Mouse (Mus musculus) hindbrain, embryonic 11.5 days (tissue): Measurements from ENCODE around the gene Gm21954. TPM values are rescaled to one million over a fixed set of nuclear protein-coding genes. Genes with fewer than 3 reads are reported as not detected.

Experiments used
- ATAC-seq: fragments of 200-750 bp; cut with Nextera tagmentation; 2 replicates; pipeline ENCODE4 v1.8.0; 2017; ENCODE audit warnings: mild to moderate bottlenecking, moderate TSS enrichment, moderate library complexity; ENCODE audit not compliant: low FRiP score
- DNase-seq: peaks from one replicate; pipeline ENCODE4 v3.0.0-alpha.2; 2015; ENCODE audit warnings: low spot score
- H3K27ac ChIP-seq: fragments of 300-500 bp; sonication (generic); 2 replicates; pipeline ENCODE4 v1.5.1; 2014; ENCODE audit warnings: mild to moderate bottlenecking, low read depth, low read length
- H3K27me3 ChIP-seq: fragments of 300-500 bp; sonication (generic); 2 replicates; pipeline ENCODE4 v1.6.1; 2014; ENCODE audit warnings: mild to moderate bottlenecking, low read length, moderate library complexity, mixed read lengths; ENCODE audit not compliant: control insufficient read depth, insufficient read depth
- H3K36me3 ChIP-seq: fragments of 300-500 bp; sonication (generic); 2 replicates; pipeline ENCODE4 v1.6.1; 2014; ENCODE audit warnings: mild to moderate bottlenecking, low read length, moderate library complexity, mixed read lengths; ENCODE audit not compliant: control insufficient read depth, insufficient read depth
- H3K4me1 ChIP-seq: fragments of 300-500 bp; sonication (generic); replicated peaks from 2 replicates; pipeline ENCODE4 v1.6.1; 2014; ENCODE audit warnings: low read length, mixed read lengths; ENCODE audit not compliant: control insufficient read depth, insufficient read depth
- H3K4me2 ChIP-seq: fragments of 300-500 bp; sonication (generic); replicated peaks from 2 replicates; pipeline ENCODE4 v1.6.1; 2014; ENCODE audit warnings: mild to moderate bottlenecking, low read depth, low read length
- H3K4me3 ChIP-seq: fragments of 300-500 bp; sonication (generic); 2 replicates; pipeline ENCODE4 v1.5.1; 2014; ENCODE audit warnings: low read depth, low read length
- H3K9ac ChIP-seq: fragments of 300-500 bp; sonication (generic); 2 replicates; pipeline ENCODE4 v1.6.1; 2014; ENCODE audit warnings: low read depth, low read length
- H3K9me3 ChIP-seq: fragments of 300-500 bp; sonication (generic); 2 replicates; pipeline ENCODE4 v1.6.1; 2016; ENCODE audit warnings: low read length; ENCODE audit not compliant: control insufficient read depth
- WGBS: fragments of 180-500 bp; shearing (Covaris S2); extraction: QIAGEN DNeasy Blood & Tissue Kit; methylation state at CpG from one replicate; pipeline ENCODE4 v1.1.7; 2014; 5-methylcytosine and 5-hydroxymethylcytosine counted together
- polyA plus RNA-seq: library from polyadenylated mRNA; unstranded; fragments of >200 nt; fragmentation: Nextera tagmentation; extraction: Ambion mirVana; gene quantifications from 2 replicates; pipeline ENCODE4 v1.2.1, GENCODE M21; 2014

Gene Gm21954
- not detected in 2 replicates for polyA plus RNA-seq

GRCm38 (mm10) chr3:55472110-55472509 is at the start of gene Gm21954:
Gene Gm21954, minus strand, starts transcription at chr3:55472210.
- no peak within 1 kb of the TSS for H3K27ac ChIP-seq
- WGBS: 95% methylated on average over 2 of the region's 2 CpGs
- ATAC-seq: no peak

GRCm38 (mm10) chr3:55521776-55522175 is 49.8 kb upstream of the Gm21954 start:
- H3K4me2 ChIP-seq: no peak overlapping the region
- DNase-seq (no peak), ATAC-seq (no peak)
- H3K27ac ChIP-seq: no peak overlapping the region
- peaks cover 11% of the 10 kb centered on the region for H3K4me1 ChIP-seq
- H3K4me3 ChIP-seq: no peak overlapping the region
- no peaks in the 10 kb centered on the region for H3K36me3 ChIP-seq
- H3K9ac ChIP-seq: no peak overlapping the region
- no peaks in the 10 kb centered on the region for H3K9me3 ChIP-seq
- WGBS: 77% methylated on average over 8 of the region's 8 CpGs
- no peaks in the 10 kb centered on the region for H3K27me3 ChIP-seq

More at GRCm38 (mm10) chr3:55472110-55472509, at the start of gene Gm21954:
- no peaks in the 10 kb centered on the region for H3K27me3 ChIP-seq
- no peak within 1 kb of the TSS for H3K4me2 ChIP-seq
- H3K36me3 ChIP-seq: no peaks in the 10 kb centered on the region
- H3K4me1 ChIP-seq: no peaks in the 10 kb centered on the region
- no peaks in the 10 kb centered on the region for H3K9me3 ChIP-seq
- no peak within 1 kb of the TSS for H3K9ac ChIP-seq
- no peak within 1 kb of the TSS for H3K4me3 ChIP-seq
- no peak for DNase-seq

GRCm38 (mm10) chr3:55520240-55521180 is 48.5 kb upstream of the Gm21954 start:
- no peak overlapping the region; the same call in 1 of the 2 replicates for H3K27ac ChIP-seq
- ATAC-seq (peak; percentile 81), DNase-seq (peak; percentile 86)
- no peak overlapping the region for H3K9ac ChIP-seq
- H3K36me3 ChIP-seq: no peaks in the 10 kb centered on the region
- H3K27me3 ChIP-seq: no peaks in the 10 kb centered on the region
- no peak overlapping the region for H3K4me3 ChIP-seq
- peaks cover 11% of the 10 kb centered on the region for H3K4me1 ChIP-seq
- WGBS: 27% methylated on average over 12 of the region's 12 CpGs
- no peaks in the 10 kb centered on the region for H3K9me3 ChIP-seq
- H3K4me2 ChIP-seq: no peak overlapping the region

- Histone ChIP-seq H3K4me1 (no peaks in the 10 kb centered on the region), H3K27me3 (no peaks in the 10 kb centered on the region), H3K9me3 (no peaks in the 10 kb centered on the region), H3K36me3 (no peaks in the 10 kb centered on the region), H3K9ac (no peak overlapping the region), H3K4me2 (no peak overlapping the region), H3K27ac (no peak overlapping the region), H3K4me3 (no peak overlapping the region)
- ATAC-seq (no peak), DNase-seq (no peak)
- 75% methylated on average over 17 of the region's 17 CpGs for WGBS
These were observed 45.5 kb upstream of the Gm21954 start for GRCm38 (mm10) chr3:55517454-55518014.

- 61% methylated on average over 5 of the region's 5 CpGs for WGBS
- H3K9ac ChIP-seq: no peak overlapping the region
- H3K4me2 ChIP-seq: no peak overlapping the region
- no peak for ATAC-seq
- no peaks in the 10 kb centered on the region for H3K9me3 ChIP-seq
- no peak for DNase-seq
- no peaks in the 10 kb centered on the region for H3K4me1 ChIP-seq
- no peaks in the 10 kb centered on the region for H3K36me3 ChIP-seq
- no peak overlapping the region for H3K27ac ChIP-seq
- H3K27me3 ChIP-seq: no peaks in the 10 kb centered on the region
- H3K4me3 ChIP-seq: no peak overlapping the region
These were observed 44.0 kb upstream of the Gm21954 start for GRCm38 (mm10) chr3:55515966-55516365.

- ATAC-seq (no peak), DNase-seq (no peak)
- Histone ChIP-seq H3K4me2 (no peak overlapping the region), H3K4me1 (no peaks in the 10 kb centered on the region), H3K9ac (no peak overlapping the region), H3K9me3 (no peaks in the 10 kb centered on the region), H3K27ac (no peak overlapping the region), H3K4me3 (no peak overlapping the region), H3K27me3 (no peaks in the 10 kb centered on the region), H3K36me3 (no peaks in the 10 kb centered on the region)
- WGBS: 66% methylated on average over 6 of the region's 6 CpGs
These were observed 39.6 kb upstream of the Gm21954 start for GRCm38 (mm10) chr3:55511658-55512057.

- Histone ChIP-seq H3K27ac (no peak overlapping the region), H3K4me3 (no peak overlapping the region), H3K27me3 (no peaks in the 10 kb centered on the region), H3K36me3 (no peaks in the 10 kb centered on the region), H3K9ac (no peak overlapping the region), H3K4me2 (no peak overlapping the region), H3K4me1 (no peaks in the 10 kb centered on the region), H3K9me3 (no peaks in the 10 kb centered on the region)
- no peak for DNase-seq
- 90% methylated on average over 7 of the region's 7 CpGs for WGBS
- no peak for ATAC-seq
These were observed 38.2 kb upstream of the Gm21954 start for GRCm38 (mm10) chr3:55510198-55510597.

- no peaks in the 10 kb centered on the region for H3K27me3 ChIP-seq
- WGBS: 87% methylated on average over 7 of the region's 7 CpGs
- H3K9me3 ChIP-seq: no peaks in the 10 kb centered on the region
- DNase-seq (no peak), ATAC-seq (no peak)
- H3K27ac ChIP-seq: no peak overlapping the region
- H3K36me3 ChIP-seq: no peaks in the 10 kb centered on the region
- H3K9ac ChIP-seq: no peak overlapping the region
- H3K4me1 ChIP-seq: no peaks in the 10 kb centered on the region
- no peak overlapping the region for H3K4me3 ChIP-seq
- no peak overlapping the region for H3K4me2 ChIP-seq
These were observed 27.3 kb upstream of the Gm21954 start for GRCm38 (mm10) chr3:55499298-55499697.
